Mouse (Mus musculus): Measurements from ENCODE around the gene Cyp2c68. TPM values are rescaled to one million over a fixed set of nuclear protein-coding genes. Genes with fewer than 3 reads are reported as not detected.

Gene Cyp2c68
- 44.8 and 53.1 TPM in 2 replicates for polyA plus RNA-seq (2012; rRNA removed)

GRCm38 (mm10) chr19:39740920-39741319, at the start of gene Cyp2c68:
Gene Cyp2c68 (minus strand): TSS chr19:39741054.

GRCm38 (mm10) chr19:39648938-39649337, 91.9 kb downstream of the Cyp2c68 start, which contains the start of gene Cyp2c67:
Gene Cyp2c67 (minus strand): TSS chr19:39649051.

Other genes with a start within 250 kb of the Cyp2c68 start
- not detected in 2 replicates for gene Cyp2c39, start 230.2 kb downstream of the Cyp2c68 start, polyA plus RNA-seq (2012; rRNA removed)
- 0.52 and 0.65 TPM in 2 replicates for gene Cyp2c67, start 92.0 kb downstream of the Cyp2c68 start, polyA plus RNA-seq (2012; rRNA removed)
- gene Cyp2c40, start 71.8 kb upstream of the Cyp2c68 start, polyA plus RNA-seq (2012; rRNA removed) = 0.16 and 0.35 TPM in 2 replicates
- 0.05 TPM in 1 of 2 replicates, not detected in the other for gene Cyp2c69, start 145.7 kb upstream of the Cyp2c68 start, polyA plus RNA-seq (2012; rRNA removed)

Measured in liver, embryonic 14 days (tissue).